Mouse (Mus musculus) ovary, postnatal 36 days (tissue): Measurements from ENCODE around the gene Gm20916.
"Not testable (repeated sequence)": the region's sequence is repeated elsewhere in the genome, so short reads cannot be mapped to it uniquely, and the experiment has no call there.

Experiments
- DNase-seq: peaks from one replicate; pipeline ENCODE4 v3.0.0; 2022; ENCODE audit warnings: low spot score, mixed read lengths

The Gm20916 gene

DNA sequence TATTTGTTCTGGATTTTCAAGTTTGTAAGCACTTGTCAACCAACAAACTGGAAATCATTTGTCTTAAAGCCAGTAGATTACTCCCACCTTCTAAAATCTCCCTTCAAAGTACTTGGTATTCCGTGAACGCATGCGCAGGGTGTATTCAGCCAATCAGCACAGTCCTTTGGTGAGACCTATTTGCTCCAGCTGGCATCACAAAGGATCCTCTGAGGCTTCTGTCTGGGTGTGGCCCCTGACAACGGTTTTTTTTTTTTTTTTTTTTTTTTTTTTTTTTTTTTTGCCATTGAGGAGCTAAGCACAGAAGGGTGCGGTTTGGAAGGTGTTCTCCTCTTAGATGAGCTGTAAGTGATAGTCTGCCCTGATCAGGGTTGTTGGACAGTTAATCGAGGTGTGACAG, at the start of gene Gm20916:
Gm20916 (plus strand) TSS at position 301 of the 400 bp plus-strand sequence.
- not testable (repeated sequence) for DNase-seq
